Mouse (Mus musculus): ENCODE results near the gene Tbx10. TPM values are rescaled to one million over a fixed set of nuclear protein-coding genes. Genes with fewer than 3 reads are reported as not detected.
"Not testable (repeated sequence)": the region's sequence is repeated elsewhere in the genome, so short reads cannot be mapped to it uniquely, and the experiment has no call there.

Tbx10 gene
- total RNA-seq, 1 experiment from 2014 or later = not detected

DNA sequence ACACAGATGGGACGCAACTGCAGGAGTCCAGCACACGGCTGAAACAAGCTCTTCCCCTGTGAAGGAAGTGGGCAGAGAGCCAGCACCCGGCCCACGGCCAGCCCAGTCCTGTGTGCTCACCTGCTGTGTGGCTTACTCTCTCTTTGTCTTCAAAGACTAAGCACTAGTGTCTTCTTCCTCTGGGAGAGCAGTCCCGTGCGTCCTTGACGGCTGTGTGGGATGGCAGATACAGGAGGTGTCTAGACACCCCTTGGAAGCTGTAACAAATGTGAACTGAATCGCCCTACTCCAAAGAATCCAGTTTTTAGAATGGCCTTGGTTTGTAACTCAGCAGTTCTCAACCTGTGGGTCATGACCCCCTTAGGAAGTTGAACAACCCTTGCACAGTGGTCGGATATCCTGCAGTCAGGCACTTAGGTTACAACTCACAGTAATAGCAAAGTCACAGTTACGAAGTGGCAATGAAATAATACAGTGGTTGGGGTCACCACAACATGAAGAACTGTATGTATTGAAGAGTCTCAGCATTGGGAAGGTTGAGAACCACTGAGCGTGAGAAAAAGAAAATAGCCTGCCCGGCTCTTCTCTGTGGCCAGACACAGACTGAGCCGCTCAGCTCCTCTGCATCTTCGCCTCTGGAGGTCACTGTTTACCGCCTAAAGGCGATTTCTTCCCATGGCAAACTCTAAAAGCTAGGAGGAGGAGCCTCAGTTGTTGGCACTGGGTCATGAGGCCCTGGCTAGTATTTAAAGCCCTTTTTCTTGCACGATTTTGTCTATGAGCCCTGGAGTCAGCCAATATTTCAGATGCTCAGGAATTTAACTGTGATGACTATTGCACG is 26.4 kb downstream of the Tbx10 start:
- peak; percentile 80 to 90 for ATAC-seq (replicated peaks in 1 of 2; ENCODE audit: insufficient read depth in 1 of 2, low FRiP score in 2 of 2, low TSS enrichment in 1 of 2, low read depth in 1 of 2, poor library complexity in 2 of 2, severe bottlenecking in 2 of 2)

DNA sequence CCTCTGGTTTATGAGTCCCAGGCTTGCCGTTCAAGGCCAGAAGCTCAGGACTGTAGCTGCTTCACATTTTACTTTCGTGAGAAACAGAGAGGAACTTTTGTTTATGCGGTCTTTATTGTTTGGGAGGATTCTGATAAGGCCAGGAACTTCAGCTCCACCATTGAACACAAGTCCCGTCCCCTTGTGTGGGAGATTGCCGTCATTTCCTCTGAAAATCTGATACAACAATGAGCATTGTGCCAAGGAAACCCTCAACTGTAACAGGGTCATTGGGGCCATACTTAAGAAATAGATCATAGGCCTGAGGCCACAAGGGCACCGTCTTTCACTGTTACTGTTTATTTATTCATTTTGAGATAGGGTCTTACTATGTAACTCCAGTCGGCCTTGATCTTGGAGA is 30.6 kb downstream of the Tbx10 start:
- ATAC-seq (replicated peaks in 1 of 2; ENCODE audit: insufficient read depth in 1 of 2, low FRiP score in 2 of 2, low TSS enrichment in 1 of 2, low read depth in 1 of 2, poor library complexity in 2 of 2, severe bottlenecking in 2 of 2) = no peak

DNA sequence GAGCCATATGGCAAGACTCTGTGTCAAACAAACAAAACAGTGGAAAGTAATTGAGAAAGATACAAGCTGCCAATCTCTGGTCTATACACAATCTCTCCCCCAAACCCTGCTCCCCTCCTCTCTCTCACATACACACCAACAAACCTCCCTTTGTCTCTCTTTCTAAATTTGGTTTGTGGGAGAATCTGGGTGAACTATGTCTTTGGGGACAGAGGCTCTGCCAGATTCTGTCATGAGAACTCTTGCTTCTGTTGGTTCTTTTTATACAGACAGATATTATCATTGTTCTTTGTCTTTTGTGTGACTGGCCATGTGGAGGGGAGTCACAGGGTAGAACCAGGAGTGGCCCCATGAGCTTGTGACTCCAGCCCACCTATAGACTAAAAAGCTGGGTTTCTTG is 35.0 kb downstream of the Tbx10 start:
- no peak for ATAC-seq (replicated peaks in 1 of 2; ENCODE audit: insufficient read depth in 1 of 2, low FRiP score in 2 of 2, low TSS enrichment in 1 of 2, low read depth in 1 of 2, poor library complexity in 2 of 2, severe bottlenecking in 2 of 2)

DNA sequence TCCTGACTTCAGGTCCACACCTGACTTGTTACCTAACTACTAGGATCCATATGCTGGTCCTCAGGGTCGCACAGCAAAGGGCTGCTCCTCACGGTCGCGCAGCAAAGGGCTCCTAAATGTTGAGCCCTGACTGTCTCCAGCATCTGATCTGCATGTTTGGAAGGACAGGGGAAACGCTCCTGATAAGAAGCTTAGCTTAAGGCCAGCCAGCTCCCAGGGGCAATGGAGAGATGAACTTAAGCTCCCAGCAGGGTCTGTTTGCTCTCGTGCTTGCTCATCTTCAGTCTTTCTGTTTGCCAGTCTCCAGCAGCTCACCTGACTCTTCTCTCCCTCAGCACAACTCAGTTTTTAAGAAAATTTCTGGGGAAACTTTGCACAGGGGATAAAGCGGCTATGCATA is 40.1 kb downstream of the Tbx10 start:
- ATAC-seq (replicated peaks in 1 of 2; ENCODE audit: insufficient read depth in 1 of 2, low FRiP score in 2 of 2, low TSS enrichment in 1 of 2, low read depth in 1 of 2, poor library complexity in 2 of 2, severe bottlenecking in 2 of 2) = no peak

DNA sequence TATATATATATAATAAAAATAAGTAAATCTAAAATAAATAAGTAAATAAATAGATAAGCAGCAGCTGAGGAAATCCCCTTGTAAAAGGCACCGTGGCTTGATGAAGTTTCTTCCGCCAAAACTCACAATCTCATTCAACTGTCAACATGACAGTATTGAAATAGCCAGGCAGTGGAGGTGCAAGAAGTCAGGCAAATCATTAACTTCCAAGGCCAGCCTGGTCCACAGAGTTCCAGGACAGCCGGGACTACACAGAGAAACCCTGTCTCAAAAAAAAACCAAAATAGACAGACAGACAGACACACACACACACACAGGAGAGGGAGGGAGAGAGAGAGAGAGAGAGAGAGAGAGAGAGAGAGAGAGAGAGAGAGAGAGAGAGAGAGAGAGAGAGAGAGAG is 40.7 kb downstream of the Tbx10 start:
- ATAC-seq (replicated peaks in 1 of 2; ENCODE audit: insufficient read depth in 1 of 2, low FRiP score in 2 of 2, low TSS enrichment in 1 of 2, low read depth in 1 of 2, poor library complexity in 2 of 2, severe bottlenecking in 2 of 2) = no peak

DNA sequence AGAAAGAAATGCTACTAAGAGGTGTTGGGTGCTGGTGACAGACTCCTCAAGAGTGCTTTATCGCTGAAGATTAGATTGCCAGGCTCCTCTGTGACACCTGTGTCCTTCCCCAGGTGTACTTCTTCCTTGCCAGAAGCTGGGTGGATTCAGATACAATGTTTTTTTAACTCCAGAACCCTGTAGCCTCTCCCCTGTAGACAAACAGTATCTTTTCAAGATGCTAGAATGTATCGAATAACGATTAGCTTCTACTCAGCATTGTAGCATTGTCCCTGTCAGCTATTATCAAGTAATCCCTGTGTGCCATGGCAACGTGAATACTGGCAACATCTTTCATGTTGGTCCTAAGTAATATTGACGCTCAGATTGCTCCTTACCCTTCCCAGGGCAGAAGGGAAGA is 41.2 kb downstream of the Tbx10 start:
- ATAC-seq (replicated peaks in 1 of 2; ENCODE audit: insufficient read depth in 1 of 2, low FRiP score in 2 of 2, low TSS enrichment in 1 of 2, low read depth in 1 of 2, poor library complexity in 2 of 2, severe bottlenecking in 2 of 2) = no peak

DNA sequence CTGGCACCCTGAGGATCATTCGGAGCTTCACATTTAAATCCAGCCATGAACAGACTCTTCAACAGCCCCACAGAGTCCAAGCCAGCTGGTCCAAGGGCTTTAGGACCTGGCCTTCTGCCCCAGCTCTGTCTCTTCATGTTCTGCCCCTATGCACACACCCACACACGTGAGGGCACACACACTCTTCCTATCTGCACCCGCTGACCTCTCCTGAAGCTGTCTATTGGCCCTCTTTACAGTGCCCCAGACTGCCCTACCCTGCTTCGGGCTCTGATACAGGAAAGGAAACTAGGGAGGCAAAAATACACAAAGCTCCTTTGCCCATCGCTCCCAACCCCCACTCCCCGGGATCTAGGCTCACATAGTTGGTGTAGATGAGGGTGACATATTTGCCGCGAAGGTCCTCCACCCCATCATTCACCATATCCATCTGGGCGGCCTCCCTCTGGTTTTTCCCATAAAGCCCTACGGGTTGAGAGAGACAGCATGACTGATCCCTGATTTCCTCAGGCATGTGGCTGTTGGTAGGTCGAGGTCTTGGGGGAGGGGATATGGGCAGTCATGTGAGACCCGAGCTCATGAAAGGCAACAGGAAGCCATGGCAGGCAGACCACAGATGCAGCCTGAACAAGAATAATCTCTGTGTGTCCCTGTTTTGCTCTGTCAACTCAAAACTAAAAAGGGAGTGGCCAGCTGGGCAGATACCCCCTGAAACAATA is 43.9 kb downstream of the Tbx10 start:
- ATAC-seq (replicated peaks in 1 of 2; ENCODE audit: insufficient read depth in 1 of 2, low FRiP score in 2 of 2, low TSS enrichment in 1 of 2, low read depth in 1 of 2, poor library complexity in 2 of 2, severe bottlenecking in 2 of 2) = no peak

DNA sequence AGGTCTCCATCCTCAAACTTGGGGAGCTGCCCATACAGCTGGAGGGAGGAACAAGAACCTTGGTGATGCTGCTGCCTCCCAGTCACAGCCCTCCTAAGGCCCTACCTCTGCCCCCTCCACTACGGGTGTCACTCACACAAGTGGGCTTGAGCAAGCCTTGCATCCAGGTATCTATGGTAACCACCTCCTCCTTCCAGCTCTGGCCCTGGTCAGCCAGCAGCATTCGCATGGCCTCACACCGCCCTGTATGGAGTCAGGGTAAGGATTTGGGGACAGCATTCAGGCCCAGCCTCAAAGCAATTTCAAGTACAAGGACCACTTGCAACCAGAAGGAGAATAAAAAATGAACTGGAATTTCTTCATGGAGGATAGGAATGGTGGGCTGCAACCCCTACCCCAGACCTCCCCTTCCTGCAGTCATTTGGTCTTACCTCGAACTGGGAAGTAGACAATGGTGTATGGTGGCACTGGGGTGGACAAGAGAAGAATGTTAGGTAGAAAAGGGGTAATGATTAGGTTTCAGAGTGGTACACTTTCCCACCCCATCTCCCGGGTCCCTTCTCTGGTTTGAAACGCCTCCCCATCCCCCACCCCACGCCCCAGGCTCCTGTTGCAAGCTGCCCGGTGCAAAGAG is 44.7 kb downstream of the Tbx10 start:
- ATAC-seq (replicated peaks in 1 of 2; ENCODE audit: insufficient read depth in 1 of 2, low FRiP score in 2 of 2, low TSS enrichment in 1 of 2, low read depth in 1 of 2, poor library complexity in 2 of 2, severe bottlenecking in 2 of 2) = not testable (repeated sequence)

DNA sequence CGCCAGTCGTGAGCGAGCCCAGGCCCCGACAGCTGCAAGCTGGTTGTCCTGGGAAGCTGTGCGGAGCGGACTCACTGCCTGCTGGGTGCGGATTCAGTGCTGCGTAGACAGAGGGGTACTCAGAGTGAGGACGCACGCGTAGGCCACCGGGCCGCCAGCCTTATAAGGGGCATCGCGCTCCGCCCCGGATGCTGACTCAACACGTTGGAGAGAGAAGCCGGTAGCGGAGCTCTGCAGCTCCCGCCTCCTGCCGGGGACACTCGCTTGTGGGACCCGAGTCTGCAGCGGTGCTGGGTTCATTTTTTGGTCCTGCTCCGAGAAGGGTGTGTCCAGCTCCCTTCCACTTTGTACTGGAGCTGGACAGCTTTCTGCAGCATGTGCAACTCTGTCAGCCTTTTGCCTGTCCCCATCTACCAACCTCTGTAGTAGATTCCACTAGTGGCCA is 45.3 kb downstream of the Tbx10 start, which contains the start of gene Gstp1:
Gene Gstp1 (minus strand): TSS at position 198 of the 445 bp plus-strand sequence.
- ATAC-seq (replicated peaks in 1 of 2; ENCODE audit: insufficient read depth in 1 of 2, low FRiP score in 2 of 2, low TSS enrichment in 1 of 2, low read depth in 1 of 2, poor library complexity in 2 of 2, severe bottlenecking in 2 of 2) = peak; percentile 90 to 99

DNA sequence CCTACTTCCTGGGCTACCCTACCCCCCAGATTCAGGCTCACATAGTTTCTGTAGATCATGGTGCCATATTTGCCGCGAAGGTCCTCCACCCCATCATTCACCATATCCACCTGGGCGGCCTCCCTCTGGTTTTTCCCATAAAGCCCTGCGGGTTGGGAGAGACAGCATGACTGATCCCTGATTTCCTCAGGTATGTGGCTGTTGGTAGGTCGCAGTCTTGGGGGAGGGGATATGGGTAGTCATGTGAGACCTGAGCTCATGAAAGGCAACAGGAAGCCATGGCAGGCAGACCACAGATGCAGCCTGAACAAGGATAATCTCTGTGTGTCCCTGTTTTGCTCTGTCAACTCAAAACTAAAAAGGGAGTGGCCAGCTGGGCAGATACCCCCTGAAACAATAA is 48.4 kb downstream of the Tbx10 start:
- not testable (repeated sequence) for ATAC-seq (replicated peaks in 1 of 2; ENCODE audit: insufficient read depth in 1 of 2, low FRiP score in 2 of 2, low TSS enrichment in 1 of 2, low read depth in 1 of 2, poor library complexity in 2 of 2, severe bottlenecking in 2 of 2)

DNA sequence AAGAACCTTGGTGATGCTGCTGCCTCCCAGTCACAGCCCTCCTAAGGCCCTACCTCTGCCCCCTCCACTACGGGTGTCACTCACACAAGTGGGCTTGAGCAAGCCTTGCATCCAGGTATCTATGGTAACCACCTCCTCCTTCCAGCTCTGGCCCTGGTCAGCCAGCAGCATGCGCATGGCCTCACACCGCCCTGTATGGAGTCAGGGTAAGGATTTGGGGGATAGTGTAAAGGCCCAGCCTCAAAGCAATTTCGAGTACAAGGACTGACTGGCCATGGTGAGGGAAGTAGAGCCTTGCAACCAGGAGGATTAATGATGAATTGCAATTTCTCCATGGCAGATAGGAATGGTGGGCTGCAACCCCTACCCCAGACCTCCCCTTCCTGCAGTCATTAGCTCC is 48.9 kb downstream of the Tbx10 start:
- not testable (repeated sequence) for ATAC-seq (replicated peaks in 1 of 2; ENCODE audit: insufficient read depth in 1 of 2, low FRiP score in 2 of 2, low TSS enrichment in 1 of 2, low read depth in 1 of 2, poor library complexity in 2 of 2, severe bottlenecking in 2 of 2)

DNA sequence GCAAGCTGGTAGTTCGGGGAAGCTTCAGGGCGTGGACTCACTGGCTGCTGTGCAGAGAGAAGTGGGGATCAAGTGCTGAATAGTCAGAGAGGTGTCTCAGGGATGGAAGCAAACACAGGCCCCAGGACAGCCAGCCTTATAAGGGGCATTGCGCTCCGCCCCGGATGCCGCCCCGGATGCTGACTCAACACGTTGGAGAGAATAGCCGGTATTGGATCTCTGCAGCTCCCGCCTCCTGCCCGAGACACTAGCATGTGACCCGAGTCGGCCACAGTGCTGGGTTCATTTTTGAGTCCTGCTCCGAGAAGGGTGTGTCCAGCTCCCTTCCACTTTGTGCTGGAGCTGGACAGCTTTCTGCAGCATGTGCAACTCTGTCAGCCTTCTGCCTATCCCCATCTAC is 49.6 kb downstream of the Tbx10 start:
- ATAC-seq (replicated peaks in 1 of 2; ENCODE audit: insufficient read depth in 1 of 2, low FRiP score in 2 of 2, low TSS enrichment in 1 of 2, low read depth in 1 of 2, poor library complexity in 2 of 2, severe bottlenecking in 2 of 2) = no peak

DNA sequence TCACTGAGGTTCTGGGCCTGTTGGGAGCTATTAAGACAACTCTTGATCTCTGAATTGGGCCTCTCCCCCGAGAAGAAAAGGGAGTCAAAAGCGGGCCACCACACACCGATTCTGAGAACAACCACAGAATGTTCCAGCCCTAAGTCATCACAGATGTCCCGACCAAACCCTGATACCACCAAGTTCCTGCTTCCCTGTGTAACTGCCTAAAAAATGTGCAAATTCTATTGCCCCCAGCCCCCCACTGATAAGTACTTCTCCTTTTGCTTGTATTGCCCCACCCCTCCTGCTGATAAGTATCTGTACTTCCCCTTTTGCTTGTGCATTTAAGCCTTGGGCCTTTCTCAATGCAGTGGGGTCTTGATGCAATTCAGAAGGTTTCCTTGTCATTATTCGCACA is 51.6 kb downstream of the Tbx10 start:
- not testable (repeated sequence) for ATAC-seq (replicated peaks in 1 of 2; ENCODE audit: insufficient read depth in 1 of 2, low FRiP score in 2 of 2, low TSS enrichment in 1 of 2, low read depth in 1 of 2, poor library complexity in 2 of 2, severe bottlenecking in 2 of 2)

DNA sequence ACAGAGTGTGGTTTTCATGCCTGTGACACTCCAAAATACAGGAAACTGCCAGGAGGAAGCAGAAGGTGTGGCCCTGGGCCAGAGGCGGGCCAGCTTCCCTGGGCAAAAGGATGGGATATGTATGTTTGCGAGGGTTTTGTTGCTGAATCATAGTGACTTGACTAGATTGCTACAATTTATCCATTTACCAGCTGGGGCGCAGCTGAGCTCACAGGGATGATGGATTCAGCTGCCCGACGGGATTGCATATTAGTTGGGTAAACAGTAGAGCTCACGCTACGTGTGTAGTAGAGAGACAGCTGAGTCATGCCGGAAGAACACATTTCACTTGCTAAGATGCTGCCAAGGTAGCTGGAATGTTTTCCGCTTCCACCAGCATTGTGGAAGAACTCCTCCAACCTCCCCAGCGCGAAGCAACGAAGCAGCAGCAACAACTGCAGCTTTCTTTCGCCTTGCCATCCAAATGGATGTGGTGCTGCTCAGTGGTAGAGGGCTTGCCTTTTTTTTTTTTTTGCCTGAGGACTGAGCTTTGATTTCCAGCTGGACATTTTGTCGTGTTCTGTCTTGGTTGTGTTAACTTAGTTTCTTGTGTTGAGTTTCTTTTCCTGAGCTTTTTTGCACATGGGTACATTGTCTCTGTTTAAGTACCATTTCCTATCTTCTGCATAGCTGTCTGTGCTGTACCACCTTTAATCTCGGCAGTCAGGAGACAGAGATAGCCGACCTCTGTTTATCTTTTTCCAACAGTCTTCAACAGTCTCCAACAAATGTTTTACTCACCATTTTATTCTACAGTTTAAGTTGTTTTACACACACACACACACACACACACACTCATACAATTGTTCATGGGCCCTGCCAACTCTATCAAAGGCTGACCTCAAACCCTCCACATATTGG is 53.7 kb downstream of the Tbx10 start, which contains the start of gene Gstp2:
Gene Gstp2 (minus strand): TSS at position 58 of the 900 bp plus-strand sequence.
- peak; percentile 53 to 83; a peak in 2 of 4 replicates for ATAC-seq (replicated peaks in 1 of 2; ENCODE audit: insufficient read depth in 1 of 2, low FRiP score in 2 of 2, low TSS enrichment in 1 of 2, low read depth in 1 of 2, poor library complexity in 2 of 2, severe bottlenecking in 2 of 2)

DNA sequence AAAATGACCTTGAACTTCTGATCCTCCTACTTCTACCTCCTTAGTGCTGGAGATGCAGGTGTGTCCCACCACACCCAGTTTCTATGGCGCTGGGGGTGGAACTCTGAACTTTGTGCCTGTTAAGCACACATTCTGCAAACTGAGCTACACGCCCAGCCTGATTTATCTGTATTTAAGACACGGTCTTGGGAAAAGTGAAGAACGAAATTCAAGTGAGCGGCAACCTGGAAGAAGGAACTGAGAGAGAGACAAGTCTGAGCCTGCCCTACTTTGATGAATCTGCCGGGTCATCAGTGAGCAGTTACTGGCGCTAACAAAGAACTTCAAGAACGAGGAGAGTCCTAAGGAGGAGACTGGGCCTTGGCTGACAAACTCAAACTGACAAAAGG is 54.3 kb downstream of the Tbx10 start:
- ATAC-seq (replicated peaks in 1 of 2; ENCODE audit: insufficient read depth in 1 of 2, low FRiP score in 2 of 2, low TSS enrichment in 1 of 2, low read depth in 1 of 2, poor library complexity in 2 of 2, severe bottlenecking in 2 of 2) = no peak

DNA sequence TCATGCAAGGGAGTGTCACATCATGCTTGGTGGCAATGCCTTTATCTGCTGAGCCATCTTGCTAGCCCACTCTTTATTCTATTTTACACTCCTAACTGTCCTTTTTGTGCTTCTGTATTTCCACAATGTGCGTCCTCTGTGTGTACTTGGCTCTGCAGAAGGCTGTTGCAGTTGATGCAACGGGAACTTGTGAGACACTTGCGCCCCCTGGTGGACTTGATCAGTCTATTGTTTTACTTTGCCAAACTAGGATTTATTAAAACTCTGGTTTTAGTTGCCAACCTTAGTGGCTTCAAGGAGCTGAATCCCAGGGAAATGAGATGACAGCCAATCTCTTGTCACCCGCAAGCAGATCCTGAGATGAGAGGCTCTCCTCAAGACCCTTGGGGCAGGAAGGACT is 55.3 kb downstream of the Tbx10 start:
- ATAC-seq (replicated peaks in 1 of 2; ENCODE audit: insufficient read depth in 1 of 2, low FRiP score in 2 of 2, low TSS enrichment in 1 of 2, low read depth in 1 of 2, poor library complexity in 2 of 2, severe bottlenecking in 2 of 2) = 0 out of 4 replicates have a peak, but pooled peaks of 1 of the 2 experiments have one; percentile 53

DNA sequence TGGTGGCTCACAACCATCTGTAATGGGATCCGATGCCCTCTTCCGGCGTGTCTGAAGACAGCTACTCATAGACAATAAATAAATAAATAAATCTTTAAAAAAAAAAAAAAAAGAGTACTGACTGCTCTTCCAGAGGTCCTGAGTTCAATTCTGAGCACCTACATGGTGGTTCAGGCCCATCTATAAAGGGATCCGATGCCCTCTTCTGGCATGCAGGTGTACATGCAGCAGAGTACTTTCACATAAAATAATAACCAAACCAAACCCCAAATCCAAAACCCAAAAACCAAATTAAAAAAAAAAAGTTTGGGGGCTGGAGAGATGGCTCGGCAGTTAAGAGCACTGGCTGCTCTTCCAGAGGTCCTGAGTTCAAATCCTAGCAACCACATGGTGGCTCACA is 56.5 kb downstream of the Tbx10 start:
- ATAC-seq (replicated peaks in 1 of 2; ENCODE audit: insufficient read depth in 1 of 2, low FRiP score in 2 of 2, low TSS enrichment in 1 of 2, low read depth in 1 of 2, poor library complexity in 2 of 2, severe bottlenecking in 2 of 2) = not testable (repeated sequence)
